Mouse (Mus musculus) ES-E14 (cell line): Measurements from ENCODE around the gene Zbtb8a. TPM values are rescaled to one million over a fixed set of nuclear protein-coding genes. Genes with fewer than 3 reads are reported as not detected.
A peak's percentile ranks its signal among the peaks of the same experiment; 100 is the strongest.

Source experiments
- DNase-seq: peaks from one replicate; pipeline ENCODE4 v3.0.0-alpha.2; 2013; ENCODE audit warnings: low read depth, low spot score
- H3K27ac ChIP-seq: 2 replicates; pipeline ENCODE4 v1.5.1; 2012; ENCODE audit warnings: low read depth, mild to moderate bottlenecking, low read length, moderate library complexity, mixed read lengths; ENCODE audit not compliant: poor library complexity, insufficient read depth, severe bottlenecking
- H3K36me3 ChIP-seq: 2 replicates; pipeline ENCODE4 v1.6.1; 2012; ENCODE audit warnings: mild to moderate bottlenecking, low read length, moderate library complexity, mixed read lengths; ENCODE audit not compliant: control insufficient read depth, poor library complexity, insufficient read depth, severe bottlenecking
- H3K4me1 ChIP-seq, 2 experiments: fragments of 150-350 bp in 1 of 2; sonication (generic) in 1 of 2; 2 replicates each; pipeline ENCODE4 v1.6.1; 2012; ENCODE audit warnings: low read length in 2 of 2, mild to moderate bottlenecking in 1 of 2, mixed read lengths in 1 of 2; ENCODE audit not compliant: control insufficient read depth in 2 of 2, insufficient read depth in 2 of 2, poor library complexity in 1 of 2
- H3K4me3 ChIP-seq, 2 experiments: fragments of 150-350 bp in 1 of 2; sonication (generic) in 1 of 2; 2 replicates each; pipeline ENCODE4 v1.5.1; 2012; ENCODE audit warnings: low read length in 2 of 2, low read depth in 1 of 2, mild to moderate bottlenecking in 1 of 2, mixed read lengths in 1 of 2; ENCODE audit not compliant: insufficient read depth in 1 of 2, poor library complexity in 1 of 2, severe bottlenecking in 1 of 2
- H3K9ac ChIP-seq: 2 replicates; pipeline ENCODE4 v1.6.1; 2012; ENCODE audit warnings: low read depth, mild to moderate bottlenecking, low read length, mixed read lengths; ENCODE audit not compliant: poor library complexity, insufficient read depth, severe bottlenecking
- H3K9me3 ChIP-seq: fragments of 150-350 bp; sonication (generic); 2 replicates; pipeline ENCODE4 v1.6.1; 2012; ENCODE audit warnings: low read depth, mild to moderate bottlenecking, low read length; ENCODE audit not compliant: control insufficient read depth, insufficient read depth
- CHD2 ChIP-seq: IDR thresholded peaks from 2 replicates; pipeline ENCODE4 v1.6.1; 2014; ENCODE audit warnings: mild to moderate bottlenecking, low read depth, low read length, inconsistent platforms
- HCFC1 ChIP-seq: IDR thresholded peaks from 2 replicates; pipeline ENCODE4 v1.6.1; 2012; ENCODE audit warnings: low read length, inconsistent platforms, borderline replicate concordance; ENCODE audit not compliant: insufficient read depth
- MAFK ChIP-seq: IDR thresholded peaks from 2 replicates; pipeline ENCODE4 v1.6.1; 2014; ENCODE audit warnings: mild to moderate bottlenecking, low read depth, low read length, inconsistent platforms; ENCODE audit not compliant: insufficient read depth
- ZC3H11A ChIP-seq: IDR thresholded peaks from 2 replicates; pipeline ENCODE4 v1.6.1; 2012; ENCODE audit warnings: low read depth, mild to moderate bottlenecking, inconsistent platforms, low read length, borderline replicate concordance
- ZNF384 ChIP-seq: IDR thresholded peaks from 2 replicates; pipeline ENCODE4 v1.6.1; 2012; ENCODE audit warnings: low read depth, low read length, inconsistent platforms
- in situ Hi-C, 2 experiments: fragments of 600-800 bp; cut with MboI; formaldehyde crosslinking; loops; one replicate each; pipeline ENCODE4 v1.15.1; 2025; ENCODE audit warnings: low sequenced_read_pairs in 2 of 2, inconsistent platforms in 1 of 2; ENCODE audit not compliant: unreplicated experiment in 2 of 2
- total RNA-seq: library from RNA; depleted of rRNA; stranded (reverse); fragments of 300-350 nt; gene quantifications from 2 replicates; pipeline ENCODE4 v1.2.3, GENCODE M21; 2012

Zbtb8a gene
- total RNA-seq, 1 experiment, result 25.3 TPM

GRCm38 (mm10) chr4:129394089-129394870, 16.4 kb upstream of the Zbtb8a start:
- TF ChIP-seq CHD2 (no peak), ZC3H11A (no peak)
- H3K36me3 ChIP-seq, result no peaks in the 10 kb centered on the region
- H3K4me1 ChIP-seq, result peaks cover 8 to 19% of the 10 kb centered on the region in 2 experiments; a peak in 3 of 4 replicates
- H3K27ac ChIP-seq, result no peak overlapping the region
- no peaks in the 10 kb centered on the region for H3K9me3 ChIP-seq
- DNase-seq, result no peak
- peak overlapping the region in 1 of 2 experiments; percentile 5; a peak in 1 of 4 replicates for H3K4me3 ChIP-seq
- no peak overlapping the region for H3K9ac ChIP-seq
- in situ Hi-C loops, result no loop called here

DNA sequence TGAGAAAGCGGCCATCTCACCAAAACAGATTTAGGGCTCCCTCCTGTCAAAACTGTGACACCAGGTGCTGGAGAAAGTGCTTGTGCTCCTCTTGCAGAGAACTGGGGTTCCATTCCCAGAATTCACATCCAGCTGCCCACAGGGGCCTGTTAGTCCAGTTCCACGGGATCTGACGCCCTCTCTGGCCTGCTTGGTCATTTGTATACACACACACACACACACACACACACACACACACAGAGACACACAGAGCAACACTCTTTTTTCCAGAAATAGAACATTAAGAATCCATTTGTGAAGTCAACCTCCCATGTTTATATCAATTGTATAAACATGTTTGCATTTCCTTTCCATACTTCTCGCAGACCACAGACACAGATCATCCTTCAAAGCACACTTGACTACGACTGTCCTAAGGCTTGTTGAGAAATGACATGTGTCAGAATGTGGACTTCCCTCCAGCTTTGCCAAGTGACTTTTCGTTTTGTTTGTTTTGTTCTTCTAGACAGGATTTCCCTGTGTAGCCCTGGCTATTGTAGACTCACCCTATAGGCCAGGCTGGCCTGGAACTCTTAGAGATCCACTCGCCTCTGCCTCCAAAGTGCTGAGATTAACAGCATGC, 13.1 kb upstream of the Zbtb8a start:
- Histone ChIP-seq H3K4me1 (peaks cover 15 to 21% of the 10 kb centered on the region in 2 experiments), H3K4me3 (no peak overlapping the region), H3K36me3 (no peaks in the 10 kb centered on the region), H3K9ac (no peak overlapping the region), H3K27ac (no peak overlapping the region), H3K9me3 (no peaks in the 10 kb centered on the region)
- in situ Hi-C loops, result no loop called here
- TF ChIP-seq MAFK, result no peak
- no peak for TF ChIP-seq ZC3H11A
- no peak for TF ChIP-seq CHD2
- no peak for TF ChIP-seq HCFC1
- TF ChIP-seq ZNF384, result no peak
- DNase-seq, result no peak

DNA sequence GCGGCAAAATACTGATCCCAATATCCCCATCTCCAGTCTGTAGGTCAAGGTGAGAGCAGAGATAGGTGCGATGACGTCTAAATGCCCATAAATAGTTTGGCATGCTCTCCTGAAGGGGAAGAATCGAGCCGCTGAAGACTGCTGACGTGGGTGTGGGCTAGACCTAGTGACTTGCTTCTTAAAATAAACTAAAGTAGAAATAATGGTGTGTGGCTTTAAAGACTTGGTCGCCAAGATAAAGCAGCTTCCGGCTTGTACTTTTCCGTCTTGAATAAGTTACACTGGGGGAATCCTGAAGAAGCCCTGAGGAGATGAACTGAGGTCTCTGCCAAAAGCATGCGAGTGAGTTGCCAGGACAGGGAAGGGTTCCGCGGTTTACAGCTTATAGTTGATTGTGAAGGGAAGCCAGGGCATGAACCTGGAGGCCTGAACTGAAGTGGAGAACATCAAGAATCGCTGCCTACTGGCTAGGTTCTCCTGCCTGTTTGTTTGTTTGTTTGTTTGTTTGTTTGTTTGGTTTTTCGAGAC, 12.4 kb upstream of the Zbtb8a start:
- Histone ChIP-seq H3K4me1 (peaks cover 14 to 20% of the 10 kb centered on the region in 2 experiments), H3K36me3 (no peaks in the 10 kb centered on the region), H3K9me3 (no peaks in the 10 kb centered on the region), H3K27ac (no peak overlapping the region), H3K9ac (no peak overlapping the region), H3K4me3 (no peak overlapping the region)
- TF ChIP-seq MAFK, result no peak
- no peak for TF ChIP-seq ZC3H11A
- TF ChIP-seq ZNF384, result no peak
- TF ChIP-seq CHD2, result no peak
- no peak for TF ChIP-seq HCFC1
- no peak for DNase-seq
- in situ Hi-C loops, result no loop called here

DNA sequence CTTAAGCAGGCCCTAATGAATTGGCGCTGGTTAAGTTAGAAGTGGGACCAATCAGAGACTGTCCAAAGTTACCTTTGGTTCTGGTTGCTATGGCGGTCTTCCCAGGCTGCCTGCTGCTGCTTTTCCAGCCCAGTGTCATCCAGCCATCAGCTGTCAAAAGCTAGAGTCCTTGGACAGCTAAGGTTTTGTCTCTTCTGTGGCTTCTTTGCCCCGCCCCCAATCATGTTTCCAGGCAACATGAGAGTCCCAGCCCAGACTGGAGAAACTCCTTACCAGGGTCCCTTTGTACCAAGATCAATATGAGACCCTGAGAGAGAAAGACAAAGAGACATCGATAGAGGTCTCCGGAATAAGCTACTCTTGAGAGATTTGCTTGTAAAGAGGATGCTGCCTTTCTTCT, 10.5 kb upstream of the Zbtb8a start:
- DNase-seq, result no peak
- Histone ChIP-seq H3K9ac (no peak overlapping the region), H3K9me3 (no peaks in the 10 kb centered on the region), H3K4me3 (no peak overlapping the region), H3K36me3 (no peaks in the 10 kb centered on the region), H3K4me1 (peaks cover 16% of the 10 kb centered on the region in 2 experiments; a peak in 3 of 4 replicates), H3K27ac (no peak overlapping the region; the same call in 1 of the 2 replicates)
- no peak for TF ChIP-seq MAFK
- in situ Hi-C loops, result no loop called here

DNA sequence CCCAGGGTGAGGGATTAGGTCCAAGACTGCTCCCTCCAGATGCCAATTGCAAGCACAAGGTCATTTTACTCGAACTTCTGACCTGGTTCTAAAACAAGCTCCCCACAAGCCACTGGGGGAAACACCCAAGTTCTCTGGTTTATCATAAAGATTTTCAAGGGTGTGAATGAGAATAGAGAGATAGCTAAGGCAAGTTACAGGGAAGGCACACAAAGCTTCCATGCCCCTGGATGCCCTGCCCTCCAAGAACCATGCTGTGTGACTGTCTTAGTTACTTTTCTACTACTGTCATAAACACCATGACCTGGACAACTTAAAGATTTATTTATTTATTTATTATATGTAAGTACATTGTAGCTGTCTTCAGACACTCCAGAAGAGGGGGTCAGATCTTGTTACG, 9.1 kb upstream of the Zbtb8a start:
- peaks cover 13% of the 10 kb centered on the region in 2 experiments; a peak in 3 of 4 replicates for H3K4me1 ChIP-seq
- H3K9ac ChIP-seq, result no peak overlapping the region
- H3K27ac ChIP-seq, result no peak overlapping the region
- no peaks in the 10 kb centered on the region for H3K9me3 ChIP-seq
- in situ Hi-C loops, result no loop called here
- H3K4me3 ChIP-seq, result no peak overlapping the region
- TF ChIP-seq MAFK, result no peak
- no peak for TF ChIP-seq HCFC1
- no peak for TF ChIP-seq CHD2
- TF ChIP-seq ZNF384, result no peak
- no peak for TF ChIP-seq ZC3H11A
- H3K36me3 ChIP-seq, result no peaks in the 10 kb centered on the region
- DNase-seq, result no peak
